Mouse (Mus musculus) liver, embryonic 14.5 days (tissue): ENCODE data around the gene Cdt1. TPM values are rescaled to one million over a fixed set of nuclear protein-coding genes. Genes with fewer than 3 reads are reported as not detected.
A peak's percentile ranks its signal among the peaks of the same experiment; 100 is the strongest.

ENCODE experiments used
- ATAC-seq: fragments of 200-750 bp; cut with Nextera tagmentation; 2 replicates; pipeline ENCODE4 v1.8.0; 2017; ENCODE audit warnings: moderate number of reproducible peaks, mild to moderate bottlenecking, moderate library complexity; ENCODE audit not compliant: insufficient read depth
- DNase-seq, 3 experiments: peaks; one replicate each; pipeline ENCODE4 v3.0.0-alpha.2; 2012 to 2013; ENCODE audit warnings: low read depth in 3 of 3, low spot score in 3 of 3
- H3K27ac ChIP-seq: fragments of 300-500 bp; sonication (generic); 2 replicates; pipeline ENCODE4 v1.5.1; 2014; ENCODE audit warnings: moderate library complexity, mild to moderate bottlenecking, control low read depth, inconsistent platforms
- H3K27me3 ChIP-seq: fragments of 300-500 bp; sonication (generic); 2 replicates; pipeline ENCODE4 v1.6.1; 2014; ENCODE audit warnings: mild to moderate bottlenecking, low read length, moderate library complexity; ENCODE audit not compliant: control insufficient read depth, insufficient read depth
- H3K36me3 ChIP-seq: fragments of 300-500 bp; sonication (generic); replicated peaks from 2 replicates; pipeline ENCODE4 v1.6.1; 2014; ENCODE audit warnings: low read depth; ENCODE audit not compliant: control insufficient read depth, insufficient read depth
- H3K4me1 ChIP-seq, 2 experiments: fragments of 200-500 bp in 1 of 2; fragments of 300-500 bp in 1 of 2; sonication (generic) in 1 of 2; replicated peaks; 2 replicates each; pipeline ENCODE4 v1.6.1; 2012 to 2014; ENCODE audit warnings: antibody characterized with exemption in 1 of 2, inconsistent platforms in 1 of 2, low read length in 1 of 2; ENCODE audit not compliant: control insufficient read depth in 2 of 2, insufficient read depth in 2 of 2
- H3K4me2 ChIP-seq: fragments of 300-500 bp; sonication (generic); 2 replicates; pipeline ENCODE4 v1.6.1; 2014; ENCODE audit warnings: low read depth, mild to moderate bottlenecking, control low read depth, moderate library complexity
- H3K4me3 ChIP-seq, 2 experiments: fragments of 200-500 bp in 1 of 2; fragments of 300-500 bp in 1 of 2; sonication (generic) in 1 of 2; 2 replicates each; pipeline ENCODE4 v1.5.1; 2012 to 2014; ENCODE audit warnings: low read depth in 2 of 2, low read length in 2 of 2, mild to moderate bottlenecking in 2 of 2, control low read depth in 1 of 2, inconsistent platforms in 1 of 2, moderate library complexity in 1 of 2; ENCODE audit not compliant: insufficient read depth in 1 of 2
- H3K9ac ChIP-seq: fragments of 300-500 bp; sonication (generic); replicated peaks from 2 replicates; pipeline ENCODE4 v1.6.1; 2014; ENCODE audit warnings: mild to moderate bottlenecking, control low read depth, moderate library complexity
- H3K9me3 ChIP-seq: fragments of 300-500 bp; sonication (generic); 2 replicates; pipeline ENCODE4 v1.6.1; 2016; ENCODE audit warnings: low read length, mixed read lengths; ENCODE audit not compliant: control insufficient read depth
- CTCF ChIP-seq: IDR thresholded peaks from 2 replicates; pipeline ENCODE4 v1.5.1; 2016; ENCODE audit warnings: antibody characterized with exemption, low read depth, control low read depth
- EP300 ChIP-seq: IDR thresholded peaks from 2 replicates; pipeline ENCODE4 v1.6.1; 2016; ENCODE audit warnings: antibody characterized with exemption, low read depth
- WGBS: fragments of 180-500 bp; shearing (Covaris S2); extraction: QIAGEN DNeasy Blood & Tissue Kit; methylation state at CpG from one replicate; pipeline ENCODE4 v1.1.7; 2014; ENCODE audit not compliant: insufficient replicate concordance; 5-methylcytosine and 5-hydroxymethylcytosine counted together
- polyA plus RNA-seq, 2 experiments: library from polyadenylated mRNA; depleted of rRNA in 1 of 2; stranded (reverse) in 1 of 2; unstranded in 1 of 2; fragments of >200 nt; fragmentation: Nextera tagmentation in 1 of 2; extraction: Ambion mirVana in 1 of 2; gene quantifications; 2 replicates each; pipeline versions ENCODE4 v1.2.1 to v1.2.3; 2012 to 2014

Gene Cdt1
- polyA plus RNA-seq, 2 experiments: 41.9 to 65.3 TPM

GRCm38 (mm10) chr8:122556030-122557009 is 11.5 kb upstream of the Cdt1 start:
- Histone ChIP-seq H3K4me2 (peak overlapping the region; percentile 69), H3K4me1 (peaks cover 12 to 31% of the 10 kb centered on the region in 2 experiments), H3K4me3 (peak overlapping the region; percentile 37 to 39), H3K9ac (peak overlapping the region; percentile 57), H3K27ac (peak overlapping the region; percentile 59), H3K36me3 (no peaks in the 10 kb centered on the region), H3K9me3 (no peaks in the 10 kb centered on the region), H3K27me3 (no peaks in the 10 kb centered on the region)
- ATAC-seq: peak; percentile 66
- 16% methylated on average over 12 of the region's 12 CpGs for WGBS
- TF ChIP-seq CTCF (no peak), EP300 (no peak)
- DNase-seq: no peak

- peaks cover 12 to 27% of the 10 kb centered on the region in 2 experiments for H3K4me1 ChIP-seq
- H3K27ac ChIP-seq: peak overlapping the region; percentile 45
- ATAC-seq (peak; percentile 8; the same call in 1 of the 2 replicates), DNase-seq (no peak)
- TF ChIP-seq CTCF: no peak
- TF ChIP-seq EP300: no peak
- no peaks in the 10 kb centered on the region for H3K27me3 ChIP-seq
- H3K9me3 ChIP-seq: no peaks in the 10 kb centered on the region
- WGBS: 18% methylated on average over 10 of the region's 10 CpGs
- H3K9ac ChIP-seq: no peak overlapping the region; the same call in 1 of the 2 replicates
- peak overlapping the region in 1 of 2 experiments; percentile 39; a peak in 1 of 4 replicates for H3K4me3 ChIP-seq
- no peaks in the 10 kb centered on the region for H3K36me3 ChIP-seq
- H3K4me2 ChIP-seq: peak overlapping the region; percentile 69
Measured at GRCm38 (mm10) chr8:122557248-122558038, 10.4 kb upstream of the Cdt1 start.

GRCm38 (mm10) chr8:122558671-122559349 is 9.0 kb upstream of the Cdt1 start:
- Histone ChIP-seq H3K27ac (no peak overlapping the region), H3K4me1 (peaks cover 12 to 26% of the 10 kb centered on the region in 2 experiments), H3K36me3 (no peaks in the 10 kb centered on the region), H3K27me3 (no peaks in the 10 kb centered on the region), H3K9ac (no peak overlapping the region), H3K9me3 (no peaks in the 10 kb centered on the region), H3K4me2 (no peak overlapping the region), H3K4me3 (no peak overlapping the region)
- no peak for DNase-seq
- 27% methylated on average over 11 of the region's 12 CpGs for WGBS
- ATAC-seq: no peak
- TF ChIP-seq EP300 (no peak), CTCF (no peak; the same call in 1 of the 2 replicates)

DNA sequence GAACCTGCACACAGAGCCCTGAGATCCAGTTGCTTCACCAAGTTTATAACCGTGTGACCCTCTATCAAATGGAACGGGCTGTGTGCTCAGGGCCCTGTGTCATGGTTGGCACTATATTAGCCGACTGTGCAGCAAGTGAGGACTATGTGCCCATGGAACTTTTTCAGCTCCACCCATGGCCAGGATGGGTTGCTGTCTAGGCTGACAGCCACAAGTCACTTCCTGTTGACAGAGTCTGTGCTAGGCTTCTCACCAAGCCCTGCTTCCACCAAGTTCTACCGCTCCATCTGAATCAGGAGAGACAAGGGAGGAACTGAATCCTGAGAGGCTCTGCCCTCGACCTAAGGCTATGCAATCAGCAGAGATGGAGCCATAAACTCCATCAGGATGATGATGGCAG is 6.6 kb upstream of the Cdt1 start:
- no peak for DNase-seq
- Histone ChIP-seq H3K9me3 (no peaks in the 10 kb centered on the region), H3K27me3 (no peaks in the 10 kb centered on the region), H3K27ac (no peak overlapping the region), H3K4me2 (no peak overlapping the region), H3K36me3 (no peaks in the 10 kb centered on the region), H3K4me3 (no peak overlapping the region), H3K4me1 (peaks cover 9 to 16% of the 10 kb centered on the region in 2 experiments), H3K9ac (no peak overlapping the region)
- ATAC-seq: no peak
- 38% methylated on average over 5 of the region's 5 CpGs for WGBS
- TF ChIP-seq EP300 (no peak), CTCF (no peak)
